Mouse (Mus musculus): ENCODE data around the gene Megf6.

The Megf6 gene

GRCm38 (mm10) chr4:154157970-154158662 lies 12.4 kb upstream of the Megf6 start:
- in situ Hi-C loops (cut with MboI; ENCODE audit: low pct_unique_long_range_greater_than_20kb in 1 of 2, low sequenced_read_pairs in 2 of 2, unreplicated experiment in 1 of 2), result no loop called here

- in situ Hi-C loops (cut with MboI; ENCODE audit: low pct_unique_long_range_greater_than_20kb in 1 of 2, low sequenced_read_pairs in 2 of 2, unreplicated experiment in 1 of 2), result no loop called here
Observed at GRCm38 (mm10) chr4:154159002-154159401, 11.5 kb upstream of the Megf6 start.

GRCm38 (mm10) chr4:154159961-154160537 lies 10.5 kb upstream of the Megf6 start:
- in situ Hi-C loops (cut with MboI; ENCODE audit: low pct_unique_long_range_greater_than_20kb in 1 of 2, low sequenced_read_pairs in 2 of 2, unreplicated experiment in 1 of 2), result no loop called here

DNA sequence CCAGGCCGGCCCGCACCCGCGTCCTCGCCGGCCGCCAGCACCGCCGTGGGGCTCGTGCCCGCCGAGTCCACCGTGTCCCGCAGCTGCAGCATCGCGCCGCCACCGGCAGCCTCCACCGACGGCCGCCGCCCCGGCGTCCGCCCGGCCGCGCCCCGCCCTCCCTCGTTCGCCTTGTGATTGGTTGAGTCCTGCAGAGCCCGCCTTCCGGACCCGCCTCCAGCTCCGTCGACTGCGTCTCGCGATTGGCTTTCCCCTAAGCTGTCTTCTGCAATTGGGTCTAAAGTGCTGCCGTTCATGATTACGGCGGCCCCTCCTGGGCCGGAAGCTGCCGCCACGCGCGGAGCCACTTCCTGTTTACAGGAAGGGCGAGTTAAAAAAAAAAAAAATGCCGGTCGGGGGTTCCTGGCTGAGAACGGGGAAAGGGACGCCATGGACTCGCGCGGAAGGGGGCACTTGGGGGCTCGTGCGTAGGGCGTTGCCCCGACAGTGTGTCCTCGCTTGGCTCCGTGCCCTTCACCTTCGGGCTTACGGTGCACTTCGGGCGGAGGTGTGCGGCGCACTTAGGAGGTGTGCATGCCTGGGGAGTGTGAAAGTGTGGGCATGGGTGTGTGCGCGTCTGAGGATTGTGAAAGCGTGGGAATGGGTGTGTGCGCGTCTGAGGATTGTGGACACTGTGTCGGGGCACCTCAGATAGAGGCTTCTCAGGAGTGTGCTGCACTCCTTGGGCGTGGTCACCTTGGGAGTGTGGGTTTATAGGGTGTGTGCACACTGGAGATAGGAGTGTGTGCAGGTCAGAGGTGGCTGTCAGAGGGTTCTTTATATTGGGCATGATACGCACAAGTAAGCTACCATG lies 9.8 kb upstream of the Megf6 start, which contains the start of gene Tprgl:
Gene Tprgl, minus strand, starts transcription at position 129 of the 853 bp plus-strand sequence.
- in situ Hi-C loops (cut with MboI; ENCODE audit: low pct_unique_long_range_greater_than_20kb in 1 of 2, low sequenced_read_pairs in 2 of 2, unreplicated experiment in 1 of 2), result no loop called here

- in situ Hi-C loops (cut with MboI; ENCODE audit: low pct_unique_long_range_greater_than_20kb in 1 of 2, low sequenced_read_pairs in 2 of 2, unreplicated experiment in 1 of 2), result no loop called here
Observed at GRCm38 (mm10) chr4:154163296-154163695, 7.2 kb upstream of the Megf6 start.

DNA sequence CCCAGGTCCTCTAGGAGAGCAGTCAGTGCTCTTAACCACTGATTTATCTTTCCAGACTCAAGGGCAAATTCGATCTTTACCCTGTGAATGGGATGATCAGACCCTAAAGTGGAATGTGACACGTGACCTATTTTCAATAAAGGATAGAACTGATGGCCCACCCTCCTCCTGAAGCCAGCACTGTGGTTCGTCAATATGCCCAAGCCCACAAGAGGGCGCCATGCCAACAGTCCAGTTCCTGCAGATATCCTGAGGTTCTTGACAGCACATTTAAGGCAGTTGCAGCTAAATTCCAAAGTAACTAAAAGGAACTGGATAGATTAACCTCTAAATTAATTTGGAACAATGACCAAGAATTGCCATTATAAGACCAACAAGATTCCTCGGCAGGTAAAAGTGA lies 3.5 kb upstream of the Megf6 start:
- in situ Hi-C loops (cut with MboI; ENCODE audit: low pct_unique_long_range_greater_than_20kb in 1 of 2, low sequenced_read_pairs in 2 of 2, unreplicated experiment in 1 of 2), result loop anchor here in 1 of 2 experiments (5.0 kb wide), 1 partner anchor 40 kb away; no protein-coding TSS in a partner anchor

DNA sequence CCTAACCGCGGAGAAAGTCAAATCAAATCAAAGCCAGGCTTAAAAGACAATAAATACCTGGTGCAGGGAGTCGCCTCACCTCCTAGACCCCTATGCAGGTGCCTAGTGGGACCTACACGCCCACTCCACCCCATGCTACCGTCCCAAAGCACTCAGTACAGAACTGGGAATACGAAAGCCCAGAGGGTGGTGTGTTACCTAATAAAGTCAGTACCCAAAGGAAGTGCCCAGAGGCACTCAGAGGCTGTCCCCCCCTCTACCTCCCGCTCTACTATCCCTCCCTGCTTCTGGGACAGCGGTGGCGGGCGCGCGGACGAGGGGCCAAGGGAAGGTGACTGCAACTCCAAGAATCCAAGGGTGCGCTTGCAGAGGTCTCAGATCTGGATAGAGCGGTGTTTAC lies 509 bp upstream of the Megf6 start:
- in situ Hi-C loops (cut with MboI; ENCODE audit: low pct_unique_long_range_greater_than_20kb in 1 of 2, low sequenced_read_pairs in 2 of 2, unreplicated experiment in 1 of 2), result no loop called here

- in situ Hi-C loops (cut with MboI; ENCODE audit: low pct_unique_long_range_greater_than_20kb in 1 of 2, low sequenced_read_pairs in 2 of 2, unreplicated experiment in 1 of 2), result no loop called here
Observed at GRCm38 (mm10) chr4:154171151-154171930, 811 bp downstream of the Megf6 start.

DNA sequence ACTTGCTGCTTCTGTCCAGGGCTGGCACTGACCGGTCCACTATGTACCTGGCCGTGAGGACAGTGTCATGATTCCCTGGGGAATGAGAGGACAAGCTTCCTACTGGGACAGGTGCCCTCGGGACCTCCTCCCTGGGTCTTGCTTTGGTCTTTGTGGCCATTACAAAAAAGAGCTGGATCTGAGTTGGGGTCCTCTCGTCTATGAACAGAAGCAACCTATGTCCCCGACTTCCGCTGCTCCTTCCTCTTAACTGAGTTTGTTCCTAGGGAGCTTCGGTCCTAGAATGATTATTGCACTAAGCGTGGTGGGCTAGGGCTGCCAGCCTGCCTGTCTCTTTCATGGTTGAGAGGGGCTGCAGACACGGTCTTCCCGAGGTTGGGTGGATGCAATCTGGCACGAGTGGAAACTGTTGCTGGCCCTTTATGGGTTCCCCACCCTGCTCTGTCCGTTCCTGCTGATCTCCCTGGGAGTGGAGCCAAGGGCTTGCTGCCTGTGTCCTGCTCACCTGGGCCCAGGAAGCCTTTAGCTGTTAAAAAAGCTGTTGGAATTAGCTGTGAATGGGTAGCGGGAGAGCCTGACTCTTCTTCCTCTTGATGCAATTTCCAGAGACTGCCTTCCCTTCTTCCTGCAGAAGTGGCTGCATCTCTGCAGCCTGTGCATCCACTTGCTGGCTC lies 1.5 kb downstream of the Megf6 start:
- in situ Hi-C loops (cut with MboI; ENCODE audit: low pct_unique_long_range_greater_than_20kb in 1 of 2, low sequenced_read_pairs in 2 of 2, unreplicated experiment in 1 of 2), result no loop called here

DNA sequence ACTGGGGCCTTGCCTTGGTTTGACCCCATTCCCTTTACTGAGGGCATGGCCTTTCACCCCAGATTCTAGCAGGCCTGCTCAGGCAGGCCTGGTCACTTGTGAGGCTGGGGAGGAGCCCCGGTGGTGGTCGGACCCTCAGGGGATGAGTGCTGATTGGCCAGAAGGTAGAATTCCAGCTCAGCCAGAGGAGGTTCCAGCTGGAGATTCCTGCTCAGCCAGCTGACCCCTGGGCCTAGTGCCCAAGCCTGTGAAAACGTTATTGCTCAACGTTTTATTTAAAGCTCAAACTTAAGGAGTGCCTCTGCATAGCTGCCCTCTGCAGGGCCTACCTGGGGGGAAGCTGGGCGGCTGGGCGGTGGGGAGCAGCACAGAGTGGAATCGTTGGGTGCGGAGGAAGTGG lies 6.7 kb downstream of the Megf6 start:
- in situ Hi-C loops (cut with MboI; ENCODE audit: low pct_unique_long_range_greater_than_20kb in 1 of 2, low sequenced_read_pairs in 2 of 2, unreplicated experiment in 1 of 2), result no loop called here

DNA sequence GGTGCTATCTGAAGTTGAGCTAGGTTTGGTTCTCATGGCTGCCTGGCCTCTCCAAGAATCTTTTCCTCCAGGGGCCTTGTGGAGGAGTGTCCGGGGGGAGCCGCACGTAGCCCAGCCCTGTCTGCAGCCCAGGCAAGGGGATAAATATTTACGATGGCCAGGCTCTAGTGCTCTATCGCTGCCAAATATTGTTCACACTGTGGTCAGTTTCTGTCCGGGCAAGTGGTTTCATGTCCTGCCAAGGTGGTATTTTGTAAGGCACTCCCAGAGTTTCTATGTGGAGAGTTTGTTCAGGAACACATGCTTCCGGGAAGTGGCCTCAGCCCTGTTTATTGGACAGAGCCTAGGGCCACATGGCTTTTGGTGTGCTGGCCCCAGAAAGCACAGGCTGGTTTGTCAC lies 10.5 kb downstream of the Megf6 start:
- in situ Hi-C loops (cut with MboI; ENCODE audit: low pct_unique_long_range_greater_than_20kb in 1 of 2, low sequenced_read_pairs in 2 of 2, unreplicated experiment in 1 of 2), result no loop called here

DNA sequence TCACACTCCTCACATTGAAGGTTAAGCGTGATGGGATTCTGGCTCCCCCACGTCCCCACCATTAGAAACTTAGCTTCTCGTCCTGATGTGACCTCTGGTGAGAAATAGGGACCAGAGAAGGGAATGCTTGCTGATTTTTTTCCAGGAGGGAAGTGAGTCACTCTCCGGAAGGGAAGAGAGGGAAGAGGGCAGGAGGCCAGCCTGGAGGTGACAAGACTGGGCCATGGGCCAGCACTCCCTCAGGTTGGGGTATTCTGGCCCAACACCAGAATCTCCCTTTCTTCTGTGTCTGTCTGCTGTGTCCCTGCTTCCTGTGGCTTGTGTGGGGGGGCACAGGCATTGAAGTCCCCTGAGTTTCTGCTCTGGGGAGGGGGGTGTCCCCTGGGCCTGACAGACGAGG lies 13.0 kb downstream of the Megf6 start:
- in situ Hi-C loops (cut with MboI; ENCODE audit: low pct_unique_long_range_greater_than_20kb in 1 of 2, low sequenced_read_pairs in 2 of 2, unreplicated experiment in 1 of 2), result no loop called here

GRCm38 (mm10) chr4:154185001-154185400 lies 14.5 kb downstream of the Megf6 start:
- in situ Hi-C loops (cut with MboI; ENCODE audit: low pct_unique_long_range_greater_than_20kb in 1 of 2, low sequenced_read_pairs in 2 of 2, unreplicated experiment in 1 of 2), result no loop called here

GRCm38 (mm10) chr4:154186002-154186537 lies 15.5 kb downstream of the Megf6 start:
- in situ Hi-C loops (cut with MboI; ENCODE audit: low pct_unique_long_range_greater_than_20kb in 1 of 2, low sequenced_read_pairs in 2 of 2, unreplicated experiment in 1 of 2), result no loop called here

GRCm38 (mm10) chr4:154188948-154189347 lies 18.4 kb downstream of the Megf6 start:
- in situ Hi-C loops (cut with MboI; ENCODE audit: low pct_unique_long_range_greater_than_20kb in 1 of 2, low sequenced_read_pairs in 2 of 2, unreplicated experiment in 1 of 2), result no loop called here

GRCm38 (mm10) chr4:154197961-154198360 lies 27.4 kb downstream of the Megf6 start:
- in situ Hi-C loops (cut with MboI; ENCODE audit: low pct_unique_long_range_greater_than_20kb in 1 of 2, low sequenced_read_pairs in 2 of 2, unreplicated experiment in 1 of 2), result no loop called here

DNA sequence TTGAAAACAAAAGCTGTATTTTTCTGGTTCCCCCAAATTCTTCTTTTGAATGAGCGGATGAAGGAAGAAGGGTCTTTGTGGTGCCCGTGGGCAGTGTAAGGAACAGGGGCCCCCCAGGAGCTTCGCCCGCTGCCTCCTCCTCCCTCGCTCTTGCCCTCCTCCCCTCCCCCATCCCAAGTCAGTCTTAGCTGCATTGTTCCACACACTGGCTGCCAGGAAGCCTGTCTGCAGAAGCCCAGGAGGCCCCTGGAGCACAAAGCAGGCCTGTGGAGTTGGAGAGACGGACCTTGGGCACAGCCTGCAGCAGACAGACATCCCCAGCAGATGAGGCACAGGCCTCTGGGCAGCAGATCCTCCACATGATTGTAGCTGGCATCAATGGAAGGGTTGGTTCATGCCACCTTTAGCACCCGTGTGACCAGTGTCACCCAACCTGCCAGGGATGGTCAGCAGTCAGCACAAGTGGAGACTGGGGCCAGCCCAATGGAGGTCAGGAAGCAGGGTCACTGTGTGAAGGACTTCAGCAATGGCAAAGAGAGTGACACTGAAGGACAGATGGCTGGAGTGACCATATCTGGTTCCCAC lies 27.9 kb downstream of the Megf6 start:
- in situ Hi-C loops (cut with MboI; ENCODE audit: low pct_unique_long_range_greater_than_20kb in 1 of 2, low sequenced_read_pairs in 2 of 2, unreplicated experiment in 1 of 2), result no loop called here

DNA sequence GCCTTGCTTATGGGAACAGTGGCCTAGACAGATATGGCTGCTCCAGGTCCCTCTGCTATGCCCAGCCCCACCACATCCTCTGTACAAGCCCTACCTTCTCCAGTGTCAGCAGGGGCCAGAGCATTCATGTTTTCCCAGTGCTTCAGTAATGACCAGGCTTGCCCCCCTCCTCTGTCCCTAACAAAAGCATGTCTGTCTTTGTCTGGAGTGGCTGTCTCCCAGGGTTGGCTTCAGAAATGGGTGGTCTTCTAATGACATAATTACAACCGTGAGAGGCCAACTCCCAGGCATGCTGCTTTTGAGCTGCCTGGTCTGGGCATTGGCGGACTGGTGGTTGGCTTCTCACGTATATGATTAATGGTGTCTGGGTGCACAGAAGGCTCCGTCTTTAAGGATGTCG lies 31.0 kb downstream of the Megf6 start:
- in situ Hi-C loops (cut with MboI; ENCODE audit: low pct_unique_long_range_greater_than_20kb in 1 of 2, low sequenced_read_pairs in 2 of 2, unreplicated experiment in 1 of 2), result no loop called here
